Mouse (Mus musculus): Measurements from ENCODE around the gene Rgs4.

The Rgs4 gene

DNA sequence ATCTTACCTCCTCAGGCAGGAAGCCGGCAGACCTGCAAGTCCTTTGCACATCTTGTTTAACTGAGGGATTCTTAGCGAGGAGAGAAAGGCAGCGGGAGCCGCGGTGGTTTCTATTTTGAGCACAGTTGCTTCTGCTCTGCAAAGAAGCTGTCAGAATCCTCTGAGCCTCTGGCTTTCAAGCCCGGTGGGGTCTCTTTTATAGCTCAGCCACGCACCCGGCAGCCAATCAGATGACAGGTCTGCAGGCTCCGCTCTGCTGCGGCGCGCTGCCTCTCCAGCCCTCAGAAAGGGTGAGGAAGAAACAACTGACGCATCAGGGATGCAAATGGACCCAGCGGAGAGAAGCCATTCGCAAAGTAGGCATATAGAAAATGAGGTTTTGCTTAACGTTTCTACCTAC, at the start of gene Rgs4:
Gene Rgs4, minus strand, starts transcription at position 170 of the 400 bp plus-strand sequence.
- in situ Hi-C loops (cut with MboI; ENCODE audit: unreplicated experiment in 2 of 2), result no loop called here

GRCm38 (mm10) chr1:169792437-169792836, 45.0 kb upstream of the Rgs4 start:
- in situ Hi-C loops (cut with MboI; ENCODE audit: unreplicated experiment in 2 of 2), result no loop called here

- in situ Hi-C loops (cut with MboI; ENCODE audit: unreplicated experiment in 2 of 2), result no loop called here
These were observed 38.5 kb upstream of the Rgs4 start for GRCm38 (mm10) chr1:169785981-169786380.

- in situ Hi-C loops (cut with MboI; ENCODE audit: unreplicated experiment in 2 of 2), result no loop called here
These were observed 29.1 kb upstream of the Rgs4 start for GRCm38 (mm10) chr1:169776566-169776965.

- in situ Hi-C loops (cut with MboI; ENCODE audit: unreplicated experiment in 2 of 2), result no loop called here
These were observed 17.1 kb upstream of the Rgs4 start for GRCm38 (mm10) chr1:169764619-169764955.

DNA sequence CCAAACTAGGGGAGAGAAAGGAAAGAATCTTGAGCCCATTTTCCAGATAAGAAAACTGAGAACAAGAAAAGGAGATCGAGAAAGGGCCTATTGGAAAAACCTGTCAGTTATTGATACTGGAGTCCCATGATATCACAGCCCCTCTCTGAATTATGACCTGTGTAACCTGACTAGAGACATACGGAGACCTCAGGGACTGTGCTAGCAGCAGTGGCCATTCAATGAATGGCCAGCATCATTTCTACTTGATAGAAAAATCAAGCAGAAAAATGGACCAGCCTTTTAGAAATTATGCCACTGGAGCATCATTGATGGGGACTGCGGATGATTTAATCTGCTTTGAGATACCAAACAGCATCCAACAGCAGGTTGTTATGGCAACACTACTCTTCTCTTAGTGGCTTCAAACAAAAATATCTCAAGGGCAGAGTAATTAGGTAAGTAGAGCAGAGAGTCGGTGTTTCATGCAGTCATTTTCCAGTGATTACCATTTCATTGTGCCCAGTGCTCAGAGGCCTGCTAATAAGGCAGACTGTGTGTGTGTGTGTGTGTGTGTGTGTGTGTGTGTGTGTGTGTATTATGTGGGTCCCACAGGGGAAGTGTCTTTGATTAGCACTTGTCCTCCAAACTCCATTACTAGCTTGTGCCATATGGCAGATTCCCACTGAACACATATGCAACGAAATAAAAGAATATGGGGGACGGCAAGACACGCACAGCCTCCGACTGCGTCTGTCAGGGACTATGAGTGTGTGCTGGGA, 16.6 kb upstream of the Rgs4 start:
- in situ Hi-C loops (cut with MboI; ENCODE audit: unreplicated experiment in 2 of 2), result no loop called here

GRCm38 (mm10) chr1:169762524-169762923, 15.1 kb upstream of the Rgs4 start:
- in situ Hi-C loops (cut with MboI; ENCODE audit: unreplicated experiment in 2 of 2), result no loop called here

DNA sequence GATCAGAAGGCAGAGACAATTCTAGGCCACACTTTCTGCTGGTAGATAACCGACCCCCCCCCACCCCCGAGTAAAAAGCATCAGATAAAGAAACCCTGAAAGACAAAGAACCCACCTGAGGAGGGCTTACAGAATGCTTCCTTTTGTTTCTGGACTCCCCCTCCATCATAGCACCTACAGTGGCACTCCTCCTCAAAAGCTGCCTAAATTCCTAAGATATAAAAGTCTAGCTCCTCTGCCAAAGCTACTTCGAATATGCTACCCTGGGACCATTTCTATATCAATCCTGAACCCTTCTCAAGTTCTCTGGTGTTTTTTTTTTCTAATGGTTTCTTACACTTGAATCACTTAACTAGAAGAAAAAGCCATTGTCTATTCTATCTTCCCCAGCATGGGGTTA, 9.1 kb upstream of the Rgs4 start:
- in situ Hi-C loops (cut with MboI; ENCODE audit: unreplicated experiment in 2 of 2), result no loop called here

DNA sequence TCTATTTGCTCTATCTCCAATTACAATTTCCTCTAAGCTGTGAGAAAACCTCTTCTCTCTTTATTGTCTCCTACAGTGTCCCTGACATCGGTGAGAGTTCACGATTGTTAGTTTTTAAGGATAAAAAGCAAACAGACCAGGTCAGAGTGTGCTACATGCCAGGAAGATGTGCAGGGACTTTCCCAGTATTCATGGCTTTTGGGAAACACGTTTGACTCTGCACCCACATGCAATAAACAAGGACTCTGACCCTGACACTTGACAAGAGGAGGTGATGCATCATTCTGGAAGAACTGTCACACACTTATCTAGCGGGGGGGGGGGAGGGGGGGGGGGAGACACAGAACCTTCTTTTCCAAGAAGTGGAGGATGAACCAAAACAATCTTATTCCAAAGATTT, 5.0 kb upstream of the Rgs4 start:
- in situ Hi-C loops (cut with MboI; ENCODE audit: unreplicated experiment in 2 of 2), result no loop called here

GRCm38 (mm10) chr1:169748439-169748838, 997 bp upstream of the Rgs4 start:
- in situ Hi-C loops (cut with MboI; ENCODE audit: unreplicated experiment in 2 of 2), result no loop called here

- in situ Hi-C loops (cut with MboI; ENCODE audit: unreplicated experiment in 2 of 2), result no loop called here
These were observed 460 bp upstream of the Rgs4 start for GRCm38 (mm10) chr1:169747902-169748301.

- in situ Hi-C loops (cut with MboI; ENCODE audit: unreplicated experiment in 2 of 2), result no loop called here
These were observed 6.3 kb downstream of the Rgs4 start for GRCm38 (mm10) chr1:169741147-169741546.

DNA sequence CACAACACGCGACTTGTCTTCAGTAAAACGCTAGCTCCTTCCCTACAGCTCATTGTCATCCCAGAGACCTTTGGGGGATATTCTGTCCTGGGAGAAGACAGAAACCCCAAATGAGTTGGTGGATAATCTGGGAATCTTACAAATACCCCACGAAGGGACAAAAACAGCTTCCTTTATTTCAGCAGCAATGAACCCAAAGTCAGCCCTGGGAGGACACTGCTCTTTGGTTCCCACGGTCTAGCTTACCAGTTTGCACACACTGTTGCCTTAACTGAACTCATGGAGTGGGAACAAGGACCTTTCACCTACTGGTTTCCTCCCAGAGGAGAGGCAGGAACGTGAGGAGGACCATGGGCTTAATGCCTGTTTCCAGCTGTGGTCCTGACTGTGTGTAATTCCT, 10.2 kb downstream of the Rgs4 start:
- in situ Hi-C loops (cut with MboI; ENCODE audit: unreplicated experiment in 2 of 2), result no loop called here

DNA sequence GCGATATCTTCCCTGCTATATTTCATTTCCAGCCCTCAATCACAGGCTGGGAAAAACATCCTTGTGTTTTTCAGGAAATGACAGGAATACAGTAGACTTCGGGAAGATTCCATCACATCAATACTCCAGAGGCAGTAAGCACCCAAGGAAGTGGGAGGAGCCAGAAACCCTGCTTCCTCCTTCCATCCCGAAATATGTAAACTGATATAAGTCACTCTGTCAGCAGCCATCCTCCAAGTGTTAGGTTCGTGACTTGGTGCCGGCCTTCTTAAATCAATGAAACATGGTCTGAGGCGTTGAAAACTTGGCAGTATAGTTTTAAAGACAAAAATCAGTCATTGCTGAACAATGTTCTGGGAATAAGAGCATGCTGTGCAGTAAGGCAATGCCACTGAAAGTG, 11.3 kb downstream of the Rgs4 start:
- in situ Hi-C loops (cut with MboI; ENCODE audit: unreplicated experiment in 2 of 2), result no loop called here

GRCm38 (mm10) chr1:169730599-169731100, 16.8 kb downstream of the Rgs4 start:
- in situ Hi-C loops (cut with MboI; ENCODE audit: unreplicated experiment in 2 of 2), result no loop called here

DNA sequence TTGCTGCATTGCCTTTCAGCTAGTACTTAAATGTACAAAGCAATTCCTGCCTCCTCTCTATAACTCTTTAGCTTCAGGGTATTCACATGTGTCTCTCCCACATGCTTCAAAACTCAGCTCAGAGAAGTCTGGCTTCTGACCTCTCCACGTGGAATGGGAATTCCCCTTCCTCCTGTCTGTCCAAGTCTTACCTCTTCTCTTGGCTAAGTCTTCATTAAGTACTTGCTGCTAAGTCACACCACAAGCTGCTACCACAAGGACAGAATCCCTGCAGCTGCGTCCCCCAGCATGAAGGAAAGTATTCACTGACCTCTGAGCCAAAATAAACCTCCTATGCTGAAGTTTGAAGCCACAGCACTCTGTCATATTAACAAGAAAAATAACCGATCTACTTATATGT, 21.1 kb downstream of the Rgs4 start:
- in situ Hi-C loops (cut with MboI; ENCODE audit: unreplicated experiment in 2 of 2), result no loop called here

GRCm38 (mm10) chr1:169721836-169722235, 25.6 kb downstream of the Rgs4 start:
- in situ Hi-C loops (cut with MboI; ENCODE audit: unreplicated experiment in 2 of 2), result no loop called here

- in situ Hi-C loops (cut with MboI; ENCODE audit: unreplicated experiment in 2 of 2), result no loop called here
These were observed 42.9 kb downstream of the Rgs4 start for GRCm38 (mm10) chr1:169704395-169705087.

GRCm38 (mm10) chr1:169699184-169699583, 48.3 kb downstream of the Rgs4 start:
- in situ Hi-C loops (cut with MboI; ENCODE audit: unreplicated experiment in 2 of 2), result no loop called here

DNA sequence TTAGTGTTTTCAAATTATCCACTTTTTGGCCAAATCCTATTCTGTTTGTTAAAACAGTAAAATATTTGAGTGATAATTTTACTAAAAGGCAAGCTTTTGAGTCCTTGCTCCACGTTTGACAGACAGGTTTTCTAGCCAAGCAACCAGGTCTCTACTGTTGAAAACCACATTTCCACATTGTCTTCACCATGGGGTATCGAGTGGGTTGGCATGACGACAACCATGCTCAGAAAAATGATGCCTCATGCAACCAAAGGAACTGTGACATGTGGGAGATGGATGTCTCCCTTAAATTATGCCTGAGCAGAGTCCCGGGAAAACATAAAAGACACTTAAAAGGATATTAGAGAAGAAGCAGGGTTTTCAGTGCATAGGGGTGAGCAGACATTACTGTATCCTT, 50.2 kb downstream of the Rgs4 start:
- in situ Hi-C loops (cut with MboI; ENCODE audit: unreplicated experiment in 2 of 2), result no loop called here

- in situ Hi-C loops (cut with MboI; ENCODE audit: unreplicated experiment in 2 of 2), result no loop called here
These were observed 52.1 kb downstream of the Rgs4 start for GRCm38 (mm10) chr1:169695356-169695755.

DNA sequence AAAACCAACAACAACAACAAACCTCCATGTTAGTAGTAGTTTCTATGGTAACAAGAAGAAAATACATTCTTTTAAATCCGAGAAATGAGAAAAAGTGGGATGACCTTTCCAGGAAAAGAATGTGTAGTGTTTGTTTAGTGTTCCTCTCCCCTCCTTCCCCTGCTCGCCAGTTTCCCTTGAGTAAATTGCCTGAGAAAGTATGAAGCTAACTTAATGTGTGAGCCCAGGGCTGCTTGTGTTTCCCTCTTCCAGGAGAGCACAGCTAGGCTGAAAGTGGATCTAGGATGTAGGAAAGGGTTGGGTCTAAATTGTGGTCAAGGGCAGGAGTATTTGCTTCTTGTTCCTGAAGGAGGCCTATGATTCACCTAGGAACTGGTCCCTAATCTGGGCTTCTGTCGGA, 53.9 kb downstream of the Rgs4 start:
- in situ Hi-C loops (cut with MboI; ENCODE audit: unreplicated experiment in 2 of 2), result no loop called here
